Mouse (Mus musculus) liver, adult 2 months (tissue): ENCODE results near the gene Fbxo42.

Experiments
- CTCF ChIP-seq: fragments of 200-500 bp; IDR thresholded peaks from 2 replicates; pipeline ENCODE4 v1.5.1; 2011; ENCODE audit warnings: low read depth, low read length, control low read depth
- POLR2A ChIP-seq: fragments of 200-500 bp; IDR thresholded peaks from 2 replicates; pipeline ENCODE4 v1.6.1; 2011; ENCODE audit warnings: low read length, control low read depth; ENCODE audit not compliant: insufficient read depth; ENCODE audit errors: extremely low read depth

- no peak for TF ChIP-seq CTCF
- no peak for TF ChIP-seq POLR2A
These were observed 28.7 kb downstream of the Fbxo42 start for GRCm38 (mm10) chr4:141176328-141176838.
